Mouse (Mus musculus) heart, embryonic 11.5 days (tissue): Measurements from ENCODE around the gene Fam205c. TPM values are rescaled to one million over a fixed set of nuclear protein-coding genes. Genes with fewer than 3 reads are reported as not detected.

Source experiments
- ATAC-seq: fragments of 200-750 bp; cut with Nextera tagmentation; replicated peaks from 2 replicates; pipeline ENCODE4 v1.8.0; 2017; ENCODE audit warnings: moderate library complexity; ENCODE audit not compliant: insufficient number of reproducible peaks, low FRiP score, low TSS enrichment
- H3K27ac ChIP-seq: fragments of 300-500 bp; sonication (generic); 2 replicates; pipeline ENCODE4 v1.5.1; 2014; ENCODE audit warnings: mild to moderate bottlenecking, low read depth, low read length
- H3K27me3 ChIP-seq: fragments of 300-500 bp; sonication (generic); 2 replicates; pipeline ENCODE4 v1.6.1; 2014; ENCODE audit warnings: mild to moderate bottlenecking, low read length, mixed read lengths; ENCODE audit not compliant: control insufficient read depth, insufficient read depth
- H3K36me3 ChIP-seq: fragments of 300-500 bp; sonication (generic); 2 replicates; pipeline ENCODE4 v1.6.1; 2014; ENCODE audit warnings: mild to moderate bottlenecking, low read length, moderate library complexity, mixed read lengths; ENCODE audit not compliant: control insufficient read depth, insufficient read depth
- H3K4me1 ChIP-seq: fragments of 300-500 bp; sonication (generic); 2 replicates; pipeline ENCODE4 v1.6.1; 2014; ENCODE audit warnings: low read length; ENCODE audit not compliant: control insufficient read depth, insufficient read depth
- H3K4me2 ChIP-seq: fragments of 300-500 bp; sonication (generic); 2 replicates; pipeline ENCODE4 v1.6.1; 2014; ENCODE audit warnings: mild to moderate bottlenecking, moderate library complexity
- H3K4me3 ChIP-seq: fragments of 300-500 bp; sonication (generic); 2 replicates; pipeline ENCODE4 v1.5.1; 2014; ENCODE audit warnings: low read depth, low read length
- H3K9ac ChIP-seq: fragments of 300-500 bp; sonication (generic); 2 replicates; pipeline ENCODE4 v1.6.1; 2014; ENCODE audit warnings: mild to moderate bottlenecking, low read depth, low read length, moderate library complexity
- H3K9me3 ChIP-seq: fragments of 300-500 bp; sonication (generic); replicated peaks from 2 replicates; pipeline ENCODE4 v1.6.1; 2016; ENCODE audit warnings: low read length; ENCODE audit not compliant: control insufficient read depth
- WGBS: fragments of 180-500 bp; shearing (Covaris S2); extraction: QIAGEN DNeasy Blood & Tissue Kit; methylation state at CpG from one replicate; pipeline ENCODE4 v1.1.7; 2014; ENCODE audit not compliant: insufficient replicate concordance; 5-methylcytosine and 5-hydroxymethylcytosine counted together
- polyA plus RNA-seq: library from polyadenylated mRNA; unstranded; fragments of >200 nt; fragmentation: Nextera tagmentation; extraction: Ambion mirVana; gene quantifications from 2 replicates; pipeline ENCODE4 v1.2.1, GENCODE M21; 2014

Gene Fam205c
- polyA plus RNA-seq, 1 experiment from 2014 or later, result 0.46 TPM

DNA sequence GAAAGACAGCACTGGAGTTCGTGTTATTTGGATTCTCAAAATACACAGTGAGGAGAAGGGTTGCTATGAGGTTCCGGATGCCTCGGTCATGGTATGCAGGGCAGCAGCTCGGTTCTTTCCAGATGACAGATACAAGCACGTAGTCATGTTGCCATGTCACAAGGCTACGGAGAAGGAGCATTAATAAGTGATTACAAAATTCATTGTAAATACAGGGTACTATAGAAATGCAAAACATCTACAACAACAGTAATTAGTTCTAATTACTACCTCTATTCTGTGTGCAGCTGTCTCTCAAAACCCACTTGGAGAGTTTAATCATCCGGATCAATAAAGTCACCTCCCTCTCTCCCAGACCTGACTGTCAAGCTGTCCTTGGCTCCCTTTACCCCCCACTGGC is 21.1 kb upstream of the Fam205c start:
- H3K4me3 ChIP-seq, result no peak overlapping the region
- no peak overlapping the region for H3K27ac ChIP-seq
- no peak for ATAC-seq
- H3K9me3 ChIP-seq, result no peaks in the 10 kb centered on the region
- 79% methylated on average over 7 of the region's 7 CpGs for WGBS
- H3K4me2 ChIP-seq, result no peak overlapping the region
- H3K27me3 ChIP-seq, result no peaks in the 10 kb centered on the region
- no peaks in the 10 kb centered on the region for H3K36me3 ChIP-seq
- H3K4me1 ChIP-seq, result no peaks in the 10 kb centered on the region
- no peak overlapping the region for H3K9ac ChIP-seq

- no peaks in the 10 kb centered on the region for H3K36me3 ChIP-seq
- no peaks in the 10 kb centered on the region for H3K27me3 ChIP-seq
- no peaks in the 10 kb centered on the region for H3K9me3 ChIP-seq
- no peak overlapping the region for H3K4me2 ChIP-seq
- H3K4me1 ChIP-seq, result no peaks in the 10 kb centered on the region
- no peak overlapping the region for H3K4me3 ChIP-seq
- no peak for ATAC-seq
- WGBS, result 65% methylated on average over 7 of the region's 7 CpGs
- no peak overlapping the region for H3K9ac ChIP-seq
- H3K27ac ChIP-seq, result no peak overlapping the region
Measured at GRCm38 (mm10) chr4:42891176-42891575, 17.1 kb upstream of the Fam205c start.

DNA sequence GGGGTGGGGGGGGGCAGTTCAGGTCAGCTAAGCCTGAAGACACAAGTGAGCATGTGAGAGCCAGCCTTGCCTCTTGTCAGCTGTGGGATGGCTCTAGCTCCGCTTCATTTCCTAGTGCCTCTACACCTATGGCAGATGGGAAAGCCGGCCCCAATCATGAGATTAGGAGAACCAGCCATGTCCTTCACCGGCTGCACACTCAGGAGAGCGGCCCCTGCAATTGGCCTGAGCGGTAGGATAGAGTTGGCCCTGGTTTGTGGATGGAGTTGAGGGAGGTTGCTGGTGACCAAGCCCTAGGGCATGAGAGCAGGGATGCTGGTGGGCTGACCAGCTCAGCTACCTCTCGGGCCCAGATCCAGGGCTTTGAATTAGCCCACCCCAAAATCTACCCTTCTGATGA is 14.8 kb upstream of the Fam205c start:
- no peaks in the 10 kb centered on the region for H3K9me3 ChIP-seq

GRCm38 (mm10) chr4:42886926-42887325 is 12.9 kb upstream of the Fam205c start:
- ATAC-seq, result no peak
- Histone ChIP-seq H3K4me1 (no peaks in the 10 kb centered on the region), H3K36me3 (no peaks in the 10 kb centered on the region), H3K27me3 (no peaks in the 10 kb centered on the region), H3K9me3 (no peaks in the 10 kb centered on the region), H3K27ac (no peak overlapping the region), H3K9ac (no peak overlapping the region), H3K4me3 (no peak overlapping the region), H3K4me2 (no peak overlapping the region)
- WGBS, result 83% methylated on average over 6 of the region's 6 CpGs

More for the DNA sequence above, 14.8 kb upstream of the Fam205c start:
- no peak for ATAC-seq
- no peaks in the 10 kb centered on the region for H3K4me1 ChIP-seq
- no peak overlapping the region for H3K9ac ChIP-seq
- H3K4me2 ChIP-seq, result no peak overlapping the region
- WGBS, result 79% methylated on average over 6 of the region's 6 CpGs
- H3K27ac ChIP-seq, result no peak overlapping the region
- H3K27me3 ChIP-seq, result no peaks in the 10 kb centered on the region
- no peaks in the 10 kb centered on the region for H3K36me3 ChIP-seq
- no peak overlapping the region for H3K4me3 ChIP-seq

GRCm38 (mm10) chr4:42880677-42880948 is 6.6 kb upstream of the Fam205c start:
- Histone ChIP-seq H3K27ac (peak overlapping the region; percentile 57; the same call in 1 of the 2 replicates), H3K27me3 (no peaks in the 10 kb centered on the region), H3K9me3 (no peaks in the 10 kb centered on the region), H3K4me3 (no peak overlapping the region; the same call in 1 of the 2 replicates), H3K4me1 (peaks cover 3% of the 10 kb centered on the region; the same call in 1 of the 2 replicates), H3K4me2 (peak overlapping the region; percentile 14; the same call in 1 of the 2 replicates), H3K36me3 (no peaks in the 10 kb centered on the region), H3K9ac (peak overlapping the region; percentile 54)
- 0 out of 2 replicates have a peak, but pooled peaks have one; percentile 45 for ATAC-seq
- WGBS, result 38% methylated on average over 1 of the region's 1 CpGs

GRCm38 (mm10) chr4:42879829-42880676 is 6.0 kb upstream of the Fam205c start:
- Histone ChIP-seq H3K9me3 (no peaks in the 10 kb centered on the region), H3K9ac (peak overlapping the region; percentile 54), H3K4me1 (peaks cover 3% of the 10 kb centered on the region; the same call in 1 of the 2 replicates), H3K4me3 (no peak overlapping the region), H3K36me3 (no peaks in the 10 kb centered on the region), H3K27ac (peak overlapping the region; percentile 57), H3K27me3 (no peaks in the 10 kb centered on the region), H3K4me2 (peak overlapping the region; percentile 14; the same call in 1 of the 2 replicates)
- ATAC-seq, result peak; percentile 90
- 51% methylated on average over 16 of the region's 16 CpGs for WGBS

DNA sequence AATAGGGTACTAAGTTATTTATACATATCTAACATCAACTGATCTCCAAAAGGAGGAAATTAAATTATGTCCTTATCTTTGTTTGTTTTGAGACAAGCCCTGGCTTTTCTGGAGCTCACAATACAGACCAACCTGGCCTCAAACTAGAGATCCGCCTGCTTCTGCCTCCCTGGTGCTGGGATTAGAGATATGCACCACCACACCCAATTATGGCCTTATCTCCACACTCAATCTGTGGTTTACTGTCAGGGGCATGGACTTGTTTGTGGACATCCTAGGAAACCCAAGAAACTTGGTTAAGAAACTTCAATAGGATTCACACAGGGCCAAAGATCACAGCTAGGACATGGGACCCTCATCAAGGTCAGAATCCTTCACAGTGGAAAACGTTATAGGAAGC is 3.6 kb upstream of the Fam205c start:
- 75% methylated on average over 2 of the region's 2 CpGs for WGBS
- H3K9me3 ChIP-seq, result no peaks in the 10 kb centered on the region
- H3K27me3 ChIP-seq, result no peaks in the 10 kb centered on the region
- H3K27ac ChIP-seq, result no peak overlapping the region
- no peak for ATAC-seq
- H3K36me3 ChIP-seq, result no peaks in the 10 kb centered on the region
- no peak overlapping the region for H3K9ac ChIP-seq
- no peak overlapping the region for H3K4me2 ChIP-seq
- H3K4me1 ChIP-seq, result peaks cover 3% of the 10 kb centered on the region; the same call in 1 of the 2 replicates
- no peak overlapping the region for H3K4me3 ChIP-seq

DNA sequence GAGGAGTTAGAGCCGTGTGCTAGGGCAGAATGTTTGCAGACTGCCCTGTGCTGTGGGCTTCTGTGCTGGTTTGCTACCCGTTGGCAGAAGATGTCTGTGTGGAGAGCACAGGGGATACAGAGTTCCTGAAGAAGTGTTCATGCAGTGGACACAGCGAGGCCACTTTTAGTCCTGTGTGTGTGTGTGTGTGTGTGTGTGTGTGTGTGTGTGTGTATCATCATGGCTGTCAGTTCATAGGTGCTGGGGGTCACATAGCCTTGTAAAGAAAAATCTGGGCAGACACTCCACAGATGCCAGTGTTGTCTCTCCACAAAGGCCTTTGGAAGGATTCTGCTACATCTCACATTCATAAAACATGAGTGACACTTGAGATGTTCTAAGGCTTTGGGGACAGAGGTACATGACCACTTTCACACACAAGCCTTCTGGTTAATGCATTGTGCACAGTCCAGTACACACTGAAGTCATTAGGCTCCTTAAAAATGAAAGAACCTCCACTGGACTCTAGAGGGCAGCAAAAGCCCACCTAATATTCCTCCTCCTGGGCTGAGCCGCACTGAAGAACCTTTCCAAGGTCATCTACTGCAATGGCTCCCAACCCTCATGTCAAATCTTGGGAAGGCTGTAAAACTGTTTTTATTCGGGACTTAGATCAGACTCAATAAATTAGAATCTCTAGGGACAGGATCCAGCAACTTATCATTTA is 2.7 kb upstream of the Fam205c start:
- no peak overlapping the region for H3K27ac ChIP-seq
- ATAC-seq, result peak; percentile 76
- no peak overlapping the region for H3K9ac ChIP-seq
- no peak overlapping the region for H3K4me3 ChIP-seq
- no peak overlapping the region for H3K4me2 ChIP-seq
- H3K4me1 ChIP-seq, result peaks cover 3% of the 10 kb centered on the region; the same call in 1 of the 2 replicates
- H3K36me3 ChIP-seq, result no peaks in the 10 kb centered on the region
- 32% methylated on average over 5 of the region's 5 CpGs for WGBS
- no peaks in the 10 kb centered on the region for H3K9me3 ChIP-seq
- no peaks in the 10 kb centered on the region for H3K27me3 ChIP-seq
